In the genomic region with DNA sequence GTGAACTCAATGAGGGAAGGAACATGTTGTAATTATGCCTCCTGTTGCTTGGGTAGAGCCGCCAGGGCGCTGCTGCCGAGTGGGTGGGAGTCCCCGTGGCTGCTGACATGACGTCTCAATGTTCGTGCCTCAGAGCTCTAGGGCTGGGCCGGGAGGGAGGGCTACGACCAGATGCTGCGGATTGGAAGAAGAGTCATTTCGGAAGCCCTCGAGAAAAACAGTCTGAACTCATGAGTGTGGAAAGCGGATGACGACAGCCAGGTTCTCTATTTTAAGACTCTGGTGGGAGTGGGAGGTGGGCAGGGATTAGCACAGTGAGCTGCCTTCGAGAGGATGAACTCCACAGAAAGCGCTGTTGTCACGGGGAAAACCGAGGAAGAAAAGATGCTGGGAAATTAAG, we compare ENCODE assay signal across 12 mouse cellular contexts. TPM values are rescaled to one million over a fixed set of nuclear protein-coding genes. Genes with fewer than 3 reads are reported as not detected.
DNase-seq lines count a peak whose midpoint lies in the region; ATAC-seq and TF ChIP-seq lines count a peak whose summit lies in the region.
"Had no signal": no experiment of that assay in that cellular context is flagged by ENCODE, and none has a peak within 500 bp of the region (broad histone marks: within the 10 kb centered on the region; RNA-seq: fewer than 3 reads in every experiment).

No protein-coding gene starts in this region.

- no peak overlapping the region for H3K27ac ChIP-seq in lung, postnatal 0 days (ENCODE audit: low read length)
- no peak overlapping the region for H3K27ac ChIP-seq in heart, embryonic 16.5 days (ENCODE audit: low read length)
- H3K27ac ChIP-seq: embryonic facial prominence, embryonic 15.5 days; limb, embryonic 12.5 days had no signal

- peak; percentile 35; the same call in 1 of the 2 replicates for ATAC-seq in lung, postnatal 0 days
- 0 out of 2 replicates have a peak, but pooled peaks have one; percentile 16 for ATAC-seq in heart, embryonic 16.5 days (replicated peaks; ENCODE audit: extremely low read depth, insufficient read depth, low FRiP score)
- no peak for ATAC-seq in erythroid progenitor cell, adult 5-6 weeks (replicated peaks; ENCODE audit: low FRiP score, poor library complexity, severe bottlenecking)
- ATAC-seq: intestine, postnatal 0 days had no signal

- no peak for TF ChIP-seq CTCF in lung, postnatal 0 days (IDR thresholded peaks at IDR 0.05)

- H3K4me2 ChIP-seq in lung, postnatal 0 days (replicated peaks; ENCODE audit: low read depth, low read length) = no peak overlapping the region
- H3K4me2 ChIP-seq in heart, embryonic 16.5 days (ENCODE audit: low read depth, low read length) = peak overlapping the region; percentile 32; the same call in 1 of the 2 replicates
- H3K4me2 ChIP-seq: embryonic facial prominence, embryonic 15.5 days; limb, embryonic 12.5 days had no signal

- no peaks in the 10 kb centered on the region for H3K9me3 ChIP-seq in lung, postnatal 0 days (ENCODE audit: low read length)
- no peaks in the 10 kb centered on the region for H3K9me3 ChIP-seq in heart, embryonic 16.5 days (replicated peaks; ENCODE audit: control insufficient read depth, low read length)
- H3K9me3 ChIP-seq: embryonic facial prominence, embryonic 15.5 days; limb, embryonic 12.5 days had no signal

- DNase-seq in lung, postnatal 0 days (ENCODE audit: low spot score) = no peak
- no peak for DNase-seq in lung, postnatal 25 days (ENCODE audit: low spot score)
- DNase-seq in left cerebral cortex, adult 9 months (ENCODE audit: low spot score in 2 of 2) = peak; percentile 70 to 74
- DNase-seq in telencephalon, adult 2 months (ENCODE audit: low read depth, low spot score) = peak; percentile 90
- no peak for DNase-seq in urinary bladder, adult 18-20 months (ENCODE audit: low spot score in 2 of 2)
- DNase-seq: gastrocnemius, postnatal 14 days; lung, postnatal 14 days had no signal

- no peaks in the 10 kb centered on the region for H3K36me3 ChIP-seq in lung, postnatal 0 days (ENCODE audit: insufficient read depth, low read length)
- no peaks in the 10 kb centered on the region for H3K36me3 ChIP-seq in heart, embryonic 16.5 days (ENCODE audit: control insufficient read depth, insufficient read depth)
- H3K36me3 ChIP-seq: embryonic facial prominence, embryonic 15.5 days had no signal

- no peak for TF ChIP-seq EP300 in lung, postnatal 0 days (IDR thresholded peaks at IDR 0.05)

- WGBS in lung, postnatal 0 days = 76% methylated on average over 17 of the region's 17 CpGs
- 34% methylated on average over 17 of the region's 17 CpGs for WGBS in heart, embryonic 16.5 days

- no peak overlapping the region for H3K4me3 ChIP-seq in lung, postnatal 0 days (ENCODE audit: low read depth, low read length)
- H3K4me3 ChIP-seq in heart, embryonic 16.5 days (ENCODE audit: low read length) = no peak overlapping the region
- H3K4me3 ChIP-seq: embryonic facial prominence, embryonic 15.5 days; limb, embryonic 12.5 days had no signal

- H3K27me3 ChIP-seq in lung, postnatal 0 days (replicated peaks; ENCODE audit: insufficient read depth, low read length) = no peaks in the 10 kb centered on the region
- no peaks in the 10 kb centered on the region for H3K27me3 ChIP-seq in heart, embryonic 16.5 days (ENCODE audit: control insufficient read depth, insufficient read depth, low read length)
- H3K27me3 ChIP-seq: embryonic facial prominence, embryonic 15.5 days; limb, embryonic 12.5 days had no signal

- H3K9ac ChIP-seq in lung, postnatal 0 days (replicated peaks; ENCODE audit: low read depth) = no peak overlapping the region
- H3K9ac ChIP-seq in heart, embryonic 16.5 days (ENCODE audit: low read length) = 0 out of 2 replicates have a peak overlapping the region, but pooled peaks have one; percentile 8
- H3K9ac ChIP-seq: embryonic facial prominence, embryonic 15.5 days; limb, embryonic 12.5 days had no signal

- no peaks in the 10 kb centered on the region for H3K4me1 ChIP-seq in lung, postnatal 0 days (ENCODE audit: insufficient read depth, low read depth, low read length)
- H3K4me1 ChIP-seq in heart, embryonic 16.5 days (ENCODE audit: control insufficient read depth, insufficient read depth, low read length) = peaks cover 11% of the 10 kb centered on the region

RNA-seq across cellular contexts. Expression of a gene that starts 56.9 kb away (rescaled TPM):
- polyA plus RNA-seq in lung, postnatal 0 days (2015; fragmentation: Nextera tagmentation; extraction: Ambion mirVana) = 43.8 and 44.6 TPM in 2 replicates
- polyA plus RNA-seq in heart, embryonic 16.5 days (2015; fragmentation: Nextera tagmentation; extraction: Ambion mirVana) = 29.9 and 31.5 TPM in 2 replicates
- 33.5 and 37.1 TPM in 2 replicates for total RNA-seq in erythroid progenitor cell, adult 5-6 weeks (2015; ENCODE audit: low replicate concordance)
- 19.8 and 26.1 TPM in 2 replicates for total RNA-seq in erythroid progenitor cell, adult 5-6 weeks (2017; ENCODE audit: low replicate concordance)

RNA-seq across cellular contexts. Expression of a gene that starts 57.7 kb away (rescaled TPM):
- polyA plus RNA-seq in lung, postnatal 0 days (2015; fragmentation: Nextera tagmentation; extraction: Ambion mirVana) = 38.4 and 43.8 TPM in 2 replicates
- polyA plus RNA-seq in heart, embryonic 16.5 days (2015; fragmentation: Nextera tagmentation; extraction: Ambion mirVana) = 29.7 and 30.1 TPM in 2 replicates
- 9.7 and 23.9 TPM in 2 replicates for total RNA-seq in erythroid progenitor cell, adult 5-6 weeks (2015; ENCODE audit: low replicate concordance)
- total RNA-seq in erythroid progenitor cell, adult 5-6 weeks (2017; ENCODE audit: low replicate concordance) = 5.0 and 7.9 TPM in 2 replicates

Comparison
In these comparisons a context has a peak if more than half of its experiments do, and no peak if none do; other contexts are left out.
1. DNase-seq: peak in left cerebral cortex, adult 9 months (2 of 2) and telencephalon, adult 2 months (single experiment); none in lung, postnatal 0 days (single experiment), lung, postnatal 25 days (single experiment) and urinary bladder, adult 18-20 months (0 of 2).